Mouse (Mus musculus): ENCODE measurements at regions not wholly inside any gene's neighbourhood (a gene's known extent, or its start where the extent isn't known, plus 50 kb on each side); places are given as distances from the start of the nearest gene placed in this dataset.

- no peaks in the 10 kb centered on the region for H3K4me1 ChIP-seq (ENCODE audit: control insufficient read depth, insufficient read depth, low read length)
- H3K27me3 ChIP-seq (ENCODE audit: control insufficient read depth, insufficient read depth, low read length): no peaks in the 10 kb centered on the region
- H3K9ac ChIP-seq (replicated peaks; ENCODE audit: low read length): no peak overlapping the region
- no peaks in the 10 kb centered on the region for H3K36me3 ChIP-seq (ENCODE audit: control insufficient read depth, insufficient read depth, low read length)
- no peak overlapping the region for H3K4me3 ChIP-seq (replicated peaks; ENCODE audit: low read depth, low read length)
- H3K27ac ChIP-seq (replicated peaks; ENCODE audit: low read depth, low read length): no peak overlapping the region
- no peak overlapping the region for H3K4me2 ChIP-seq (ENCODE audit: low read length)
- ATAC-seq (ENCODE audit: low FRiP score, low TSS enrichment) (no peak), DNase-seq (no peak)
- no peaks in the 10 kb centered on the region for H3K9me3 ChIP-seq (ENCODE audit: control insufficient read depth, low read length)
- 84% methylated on average over 9 of the region's 9 CpGs for WGBS
Measured at GRCm38 (mm10) chr5:64401737-64402136, 245.6 kb downstream of the Tbc1d1 start.

DNA sequence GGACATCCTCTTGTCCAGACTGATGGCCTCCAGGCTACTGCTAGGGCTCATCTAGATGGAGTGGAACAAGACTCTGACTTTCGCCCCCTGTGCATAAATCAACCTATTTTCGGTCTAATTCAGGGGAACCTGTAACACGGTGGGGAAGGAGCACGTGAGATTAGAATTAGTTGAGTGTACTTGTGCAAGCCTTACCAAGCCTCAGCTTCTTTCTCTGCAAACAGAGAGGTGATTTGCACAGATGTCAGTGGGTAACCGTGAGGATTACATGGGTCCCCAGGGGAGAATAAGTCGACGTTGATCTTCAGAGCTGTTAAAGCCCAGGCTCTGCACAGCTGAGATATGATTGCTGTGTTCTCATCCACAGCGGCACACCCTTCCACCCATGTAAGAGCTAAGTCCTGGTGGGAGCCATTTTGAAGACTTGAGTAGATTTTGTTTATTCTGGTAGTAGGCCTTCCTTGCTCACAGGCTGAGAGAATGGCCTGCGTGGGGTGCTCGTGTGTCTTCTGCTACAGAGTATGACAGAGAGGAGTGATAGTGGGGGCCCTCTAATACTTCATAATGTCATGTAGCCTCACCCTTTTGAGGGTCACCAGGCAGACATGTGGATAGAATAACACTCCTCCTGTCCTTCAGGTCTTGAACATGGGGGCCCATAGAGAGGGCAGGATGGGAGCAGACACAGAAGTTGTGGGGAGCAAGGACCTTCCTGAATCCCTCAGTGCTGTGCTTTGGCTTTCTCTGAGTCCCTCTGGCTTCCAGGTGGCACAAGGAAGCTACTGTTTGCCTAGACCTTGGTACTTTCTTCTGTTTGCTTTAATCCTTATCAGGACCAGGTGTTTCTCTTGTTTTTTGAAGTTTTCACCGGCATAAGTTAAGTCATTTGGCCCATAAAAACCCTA, 247.2 kb downstream of the Tbc1d1 start:
- Histone ChIP-seq H3K4me1 (ENCODE audit: control insufficient read depth, insufficient read depth, low read length) (no peaks in the 10 kb centered on the region), H3K27me3 (ENCODE audit: control insufficient read depth, insufficient read depth, low read length) (no peaks in the 10 kb centered on the region), H3K36me3 (ENCODE audit: control insufficient read depth, insufficient read depth, low read length) (no peaks in the 10 kb centered on the region), H3K27ac (replicated peaks; ENCODE audit: low read depth, low read length) (no peak overlapping the region), H3K9me3 (ENCODE audit: control insufficient read depth, low read length) (no peaks in the 10 kb centered on the region), H3K4me3 (replicated peaks; ENCODE audit: low read depth, low read length) (no peak overlapping the region), H3K4me2 (ENCODE audit: low read length) (no peak overlapping the region), H3K9ac (replicated peaks; ENCODE audit: low read length) (no peak overlapping the region)
- WGBS: 79% methylated on average over 11 of the region's 11 CpGs
- no peak for DNase-seq
- ATAC-seq (ENCODE audit: low FRiP score, low TSS enrichment): no peak

DNA sequence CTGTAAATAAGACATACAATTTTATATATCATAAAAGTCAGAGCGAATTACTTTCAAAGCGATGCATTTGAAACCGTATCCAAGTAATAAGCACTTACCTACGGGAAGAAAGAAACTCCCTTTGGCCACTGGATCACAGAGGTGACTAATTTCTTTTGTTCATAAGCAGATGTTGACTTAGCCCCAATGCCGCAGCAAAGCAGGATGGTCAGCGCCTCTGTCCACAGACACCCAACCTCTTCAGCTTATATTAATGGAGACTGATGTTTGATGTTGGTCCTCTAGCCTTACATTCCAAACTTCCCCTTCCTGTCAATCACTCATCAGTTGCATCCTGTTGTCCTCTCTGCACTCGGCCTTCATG, 247.9 kb downstream of the Tbc1d1 start:
- WGBS: 94% methylated on average over 7 of the region's 7 CpGs
- no peaks in the 10 kb centered on the region for H3K27me3 ChIP-seq (ENCODE audit: control insufficient read depth, insufficient read depth, low read length)
- no peaks in the 10 kb centered on the region for H3K9me3 ChIP-seq (ENCODE audit: control insufficient read depth, low read length)
- no peaks in the 10 kb centered on the region for H3K36me3 ChIP-seq (ENCODE audit: control insufficient read depth, insufficient read depth, low read length)
- no peak overlapping the region for H3K4me2 ChIP-seq (ENCODE audit: low read length)
- no peaks in the 10 kb centered on the region for H3K4me1 ChIP-seq (ENCODE audit: control insufficient read depth, insufficient read depth, low read length)
- no peak for DNase-seq
- ATAC-seq (ENCODE audit: low FRiP score, low TSS enrichment): no peak
- H3K9ac ChIP-seq (replicated peaks; ENCODE audit: low read length): no peak overlapping the region
- no peak overlapping the region for H3K4me3 ChIP-seq (replicated peaks; ENCODE audit: low read depth, low read length)
- no peak overlapping the region for H3K27ac ChIP-seq (replicated peaks; ENCODE audit: low read depth, low read length)

DNA sequence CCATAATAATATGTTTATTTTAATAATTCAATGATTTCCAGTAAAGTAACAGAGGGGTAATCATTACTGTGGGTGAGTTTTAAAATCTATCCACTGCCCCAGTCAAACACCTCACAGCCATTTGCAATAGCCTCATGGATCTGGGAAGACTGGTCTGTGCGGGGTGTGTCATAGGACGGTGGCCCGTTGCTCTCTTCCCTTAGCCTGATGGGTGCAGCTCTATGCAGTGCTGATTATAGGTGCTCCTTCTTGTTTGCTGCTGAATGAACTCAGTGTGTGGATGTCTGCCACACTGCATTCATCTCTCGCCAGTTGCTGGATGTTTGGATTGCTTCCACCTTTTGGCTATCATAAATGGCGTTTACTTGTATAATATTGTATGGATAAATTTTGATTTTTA, 248.4 kb downstream of the Tbc1d1 start:
- DNase-seq (no peak), ATAC-seq (ENCODE audit: low FRiP score, low TSS enrichment) (no peak)
- no peaks in the 10 kb centered on the region for H3K4me1 ChIP-seq (ENCODE audit: control insufficient read depth, insufficient read depth, low read length)
- 97% methylated on average over 5 of the region's 5 CpGs for whole genome bisulfite sequencing
- no peak overlapping the region for H3K4me3 ChIP-seq (replicated peaks; ENCODE audit: low read depth, low read length)
- H3K27ac ChIP-seq (replicated peaks; ENCODE audit: low read depth, low read length): no peak overlapping the region
- H3K36me3 ChIP-seq (ENCODE audit: control insufficient read depth, insufficient read depth, low read length): no peaks in the 10 kb centered on the region
- no peak overlapping the region for H3K9ac ChIP-seq (replicated peaks; ENCODE audit: low read length)
- no peak overlapping the region for H3K4me2 ChIP-seq (ENCODE audit: low read length)
- no peaks in the 10 kb centered on the region for H3K9me3 ChIP-seq (ENCODE audit: control insufficient read depth, low read length)
- no peaks in the 10 kb centered on the region for H3K27me3 ChIP-seq (ENCODE audit: control insufficient read depth, insufficient read depth, low read length)

DNA sequence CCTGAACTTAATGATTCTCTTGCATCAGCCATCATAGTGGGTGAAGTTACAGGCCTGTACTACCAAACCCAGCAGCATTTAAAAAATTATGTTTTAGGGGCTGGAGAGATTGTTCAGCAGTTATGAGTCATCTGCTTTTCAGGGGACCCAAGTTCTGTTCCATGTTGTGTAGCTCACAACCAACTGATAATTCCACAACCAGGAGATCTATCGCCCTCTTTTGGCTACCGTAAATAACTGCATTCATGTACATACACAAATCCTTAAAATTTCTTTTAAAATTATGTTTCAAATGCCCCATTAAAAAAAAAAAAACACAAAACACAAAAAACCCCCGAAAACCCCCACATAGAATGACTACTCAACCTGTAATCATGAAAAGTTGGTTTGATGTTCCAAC, 252.8 kb downstream of the Tbc1d1 start:
- no peak overlapping the region for H3K4me2 ChIP-seq (ENCODE audit: low read length)
- H3K4me3 ChIP-seq (replicated peaks; ENCODE audit: low read depth, low read length): no peak overlapping the region
- WGBS: 86% methylated on average over 3 of the region's 3 CpGs
- H3K9me3 ChIP-seq (ENCODE audit: control insufficient read depth, low read length): no peaks in the 10 kb centered on the region
- no peaks in the 10 kb centered on the region for H3K27me3 ChIP-seq (ENCODE audit: control insufficient read depth, insufficient read depth, low read length)
- DNase-seq (no peak), ATAC-seq (ENCODE audit: low FRiP score, low TSS enrichment) (no peak)
- H3K9ac ChIP-seq (replicated peaks; ENCODE audit: low read length): no peak overlapping the region
- H3K27ac ChIP-seq (replicated peaks; ENCODE audit: low read depth, low read length): no peak overlapping the region
- H3K4me1 ChIP-seq (ENCODE audit: control insufficient read depth, insufficient read depth, low read length): no peaks in the 10 kb centered on the region
- no peaks in the 10 kb centered on the region for H3K36me3 ChIP-seq (ENCODE audit: control insufficient read depth, insufficient read depth, low read length)

DNA sequence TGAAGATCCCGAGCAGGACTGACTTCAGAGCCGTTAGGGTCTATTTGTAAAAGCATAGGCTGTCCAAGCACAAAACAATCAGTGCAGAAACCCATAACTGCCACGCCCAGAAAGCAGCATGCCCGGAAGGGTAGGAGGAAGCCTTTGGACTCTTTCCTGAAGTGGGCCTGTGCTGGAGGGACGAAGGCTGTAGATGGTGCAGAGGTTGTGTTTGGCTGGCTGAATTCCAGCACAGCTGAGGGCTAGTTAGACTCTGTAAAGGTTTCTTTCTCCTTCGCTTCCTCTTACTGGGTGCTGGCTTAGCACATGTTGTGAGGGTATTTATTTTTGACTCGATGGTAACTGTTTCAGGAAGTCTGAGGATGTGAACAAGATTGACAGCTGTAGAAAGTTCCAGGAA, 254.5 kb downstream of the Tbc1d1 start:
- WGBS: 89% methylated on average over 7 of the region's 7 CpGs
- Histone ChIP-seq H3K4me1 (ENCODE audit: control insufficient read depth, insufficient read depth, low read length) (no peaks in the 10 kb centered on the region), H3K4me2 (ENCODE audit: low read length) (no peak overlapping the region), H3K27ac (replicated peaks; ENCODE audit: low read depth, low read length) (no peak overlapping the region), H3K4me3 (replicated peaks; ENCODE audit: low read depth, low read length) (no peak overlapping the region), H3K9ac (replicated peaks; ENCODE audit: low read length) (no peak overlapping the region), H3K9me3 (ENCODE audit: control insufficient read depth, low read length) (no peaks in the 10 kb centered on the region), H3K36me3 (ENCODE audit: control insufficient read depth, insufficient read depth, low read length) (no peaks in the 10 kb centered on the region), H3K27me3 (ENCODE audit: control insufficient read depth, insufficient read depth, low read length) (no peaks in the 10 kb centered on the region)
- DNase-seq: peak; percentile 18
- ATAC-seq (ENCODE audit: low FRiP score, low TSS enrichment): no peak

DNA sequence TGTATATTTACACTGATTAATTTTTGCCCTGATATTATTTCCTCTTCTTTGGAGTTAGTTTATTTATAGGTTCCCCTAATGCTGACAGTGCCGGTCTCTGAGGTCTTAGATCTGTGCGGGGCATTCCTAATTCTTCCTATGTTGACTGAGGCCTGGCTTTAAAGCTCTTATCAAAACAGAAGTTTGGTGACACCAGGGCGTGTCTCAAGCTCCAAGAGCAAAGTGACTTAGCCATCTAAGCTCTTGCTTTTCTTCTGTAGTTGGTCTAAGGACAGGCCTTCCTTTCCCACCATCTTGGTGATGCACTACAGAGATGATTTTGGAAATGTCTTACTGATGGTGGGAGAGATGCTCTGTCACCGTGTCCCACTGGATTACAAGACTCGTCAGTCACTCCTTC, 258.4 kb downstream of the Tbc1d1 start:
- ATAC-seq (ENCODE audit: low FRiP score, low TSS enrichment) (no peak), DNase-seq (no peak)
- no peaks in the 10 kb centered on the region for H3K9me3 ChIP-seq (ENCODE audit: control insufficient read depth, low read length)
- no peaks in the 10 kb centered on the region for H3K4me1 ChIP-seq (ENCODE audit: control insufficient read depth, insufficient read depth, low read length)
- H3K27ac ChIP-seq (replicated peaks; ENCODE audit: low read depth, low read length): no peak overlapping the region
- no peak overlapping the region for H3K4me3 ChIP-seq (replicated peaks; ENCODE audit: low read depth, low read length)
- no peaks in the 10 kb centered on the region for H3K36me3 ChIP-seq (ENCODE audit: control insufficient read depth, insufficient read depth, low read length)
- no peak overlapping the region for H3K4me2 ChIP-seq (ENCODE audit: low read length)
- H3K27me3 ChIP-seq (ENCODE audit: control insufficient read depth, insufficient read depth, low read length): no peaks in the 10 kb centered on the region
- no peak overlapping the region for H3K9ac ChIP-seq (replicated peaks; ENCODE audit: low read length)
- 85% methylated on average over 5 of the region's 5 CpGs for WGBS

GRCm38 (mm10) chr5:64419395-64419794, 263.3 kb downstream of the Tbc1d1 start:
- Histone ChIP-seq H3K9me3 (ENCODE audit: control insufficient read depth, low read length) (no peaks in the 10 kb centered on the region), H3K27ac (replicated peaks; ENCODE audit: low read depth, low read length) (no peak overlapping the region), H3K4me2 (ENCODE audit: low read length) (no peak overlapping the region), H3K4me1 (ENCODE audit: control insufficient read depth, insufficient read depth, low read length) (no peaks in the 10 kb centered on the region), H3K36me3 (ENCODE audit: control insufficient read depth, insufficient read depth, low read length) (no peaks in the 10 kb centered on the region), H3K9ac (replicated peaks; ENCODE audit: low read length) (no peak overlapping the region), H3K27me3 (ENCODE audit: control insufficient read depth, insufficient read depth, low read length) (no peaks in the 10 kb centered on the region), H3K4me3 (replicated peaks; ENCODE audit: low read depth, low read length) (no peak overlapping the region)
- ATAC-seq (ENCODE audit: low FRiP score, low TSS enrichment): no peak
- no peak for DNase-seq
- 92% methylated on average over 1 of the region's 1 CpGs for WGBS

Data from midbrain, embryonic 14.5 days (tissue).